Mouse (Mus musculus): ENCODE data around the gene Akain1.

- no peak for TF ChIP-seq CHD2 (IDR thresholded peaks at IDR 0.05; ENCODE audit: low read depth, low read length)
- no peak for TF ChIP-seq MAFK (IDR thresholded peaks at IDR 0.05; ENCODE audit: insufficient read depth, low read depth, low read length)
- no peak for TF ChIP-seq HCFC1 (IDR thresholded peaks at IDR 0.05; ENCODE audit: borderline replicate concordance, insufficient read depth, low read length)
- TF ChIP-seq ZNF384 (IDR thresholded peaks at IDR 0.05; ENCODE audit: low read depth, low read length): no peak
Measured at GRCm38 (mm10) chr17:69472401-69472800, 33.3 kb downstream of the Akain1 start.
